In genomic region chr7:67613795-67614463, GRCm38 (mm10) we compare ENCODE assay signal across 9 mouse cellular contexts. TPM values are rescaled to one million over a fixed set of nuclear protein-coding genes. Genes with fewer than 3 reads are reported as not detected.
DNase-seq lines count a peak whose midpoint lies in the region; ATAC-seq and TF ChIP-seq lines count a peak whose summit lies in the region.
"Had no signal": no experiment of that assay in that cellular context is flagged by ENCODE, and none has a peak within 500 bp of the region (broad histone marks: within the 10 kb centered on the region; RNA-seq: fewer than 3 reads in every experiment).

No protein-coding gene starts in this region.

- ATAC-seq in forebrain, embryonic 11.5 days (replicated peaks; ENCODE audit: low FRiP score) = peak; percentile 64
- no peak for ATAC-seq in forebrain, postnatal 0 days
- ATAC-seq in neural tube, embryonic 13.5 days (ENCODE audit: low read depth) = no peak
- no peak for ATAC-seq in neural tube, embryonic 15.5 days (ENCODE audit: low FRiP score)
- ATAC-seq in hindbrain, embryonic 14.5 days (ENCODE audit: low FRiP score) = no peak; the same call in 1 of the 2 replicates
- ATAC-seq in frontal cortex, adult (ENCODE audit: low TSS enrichment) = no peak

- no peak overlapping the region for H3K27ac ChIP-seq in forebrain, embryonic 11.5 days (ENCODE audit: low read depth, low read length)
- no peak overlapping the region for H3K27ac ChIP-seq in forebrain, postnatal 0 days (ENCODE audit: low read depth, low read length)
- H3K27ac ChIP-seq in neural tube, embryonic 13.5 days (replicated peaks) = peak overlapping the region; percentile 52; the same call in 1 of the 2 replicates
- no peak overlapping the region; the same call in 1 of the 2 replicates for H3K27ac ChIP-seq in neural tube, embryonic 15.5 days (replicated peaks)
- peak overlapping the region; percentile 38; the same call in 1 of the 2 replicates for H3K27ac ChIP-seq in hindbrain, embryonic 14.5 days

- no peaks in the 10 kb centered on the region for H3K27me3 ChIP-seq in forebrain, embryonic 11.5 days (ENCODE audit: control insufficient read depth, insufficient read depth, low read length)
- no peaks in the 10 kb centered on the region for H3K27me3 ChIP-seq in forebrain, postnatal 0 days (ENCODE audit: insufficient read depth, low read length)
- no peaks in the 10 kb centered on the region for H3K27me3 ChIP-seq in neural tube, embryonic 13.5 days
- no peaks in the 10 kb centered on the region for H3K27me3 ChIP-seq in neural tube, embryonic 15.5 days (replicated peaks)
- H3K27me3 ChIP-seq in hindbrain, embryonic 14.5 days (ENCODE audit: control insufficient read depth, insufficient read depth, low read length) = no peaks in the 10 kb centered on the region

- TF ChIP-seq CTCF in forebrain, postnatal 0 days (IDR thresholded peaks at IDR 0.05; ENCODE audit: low read depth) = no peak

- WGBS in forebrain, embryonic 11.5 days = 47% methylated on average over 10 of the region's 10 CpGs
- 31% methylated on average over 10 of the region's 10 CpGs for WGBS in forebrain, postnatal 0 days
- 51% methylated on average over 10 of the region's 10 CpGs for WGBS in neural tube, embryonic 13.5 days
- 53% methylated on average over 10 of the region's 10 CpGs for whole genome bisulfite sequencing in neural tube, embryonic 15.5 days
- WGBS in hindbrain, embryonic 14.5 days = 43% methylated on average over 10 of the region's 10 CpGs

- peak; percentile 76 for DNase-seq in forebrain, embryonic 11.5 days (ENCODE audit: low spot score)
- no peak for DNase-seq in forebrain, postnatal 0 days
- DNase-seq in hindbrain, embryonic 14.5 days (ENCODE audit: low spot score) = no peak
- DNase-seq in left cerebral cortex, postnatal 36 days (ENCODE audit: low spot score in 2 of 2) = no peak
- no peak for DNase-seq in frontal cortex, postnatal 10 days (ENCODE audit: low spot score in 2 of 2)
- DNase-seq: B cell, adult 2 months had no signal

- H3K9me3 ChIP-seq in forebrain, embryonic 11.5 days (ENCODE audit: control insufficient read depth, low read length) = no peaks in the 10 kb centered on the region
- no peaks in the 10 kb centered on the region for H3K9me3 ChIP-seq in forebrain, postnatal 0 days (ENCODE audit: low read length)
- H3K9me3 ChIP-seq in neural tube, embryonic 13.5 days = no peaks in the 10 kb centered on the region
- no peaks in the 10 kb centered on the region for H3K9me3 ChIP-seq in neural tube, embryonic 15.5 days (replicated peaks)
- no peaks in the 10 kb centered on the region for H3K9me3 ChIP-seq in hindbrain, embryonic 14.5 days (ENCODE audit: control insufficient read depth, low read length)

- H3K4me1 ChIP-seq in forebrain, embryonic 11.5 days (replicated peaks; ENCODE audit: control insufficient read depth, insufficient read depth, low read length) = no peaks in the 10 kb centered on the region
- H3K4me1 ChIP-seq in forebrain, postnatal 0 days (ENCODE audit: insufficient read depth) = no peaks in the 10 kb centered on the region
- peaks cover 18% of the 10 kb centered on the region; the same call in 1 of the 2 replicates for H3K4me1 ChIP-seq in neural tube, embryonic 13.5 days (replicated peaks)
- peaks cover 15% of the 10 kb centered on the region for H3K4me1 ChIP-seq in neural tube, embryonic 15.5 days
- peaks cover 5% of the 10 kb centered on the region; the same call in 1 of the 2 replicates for H3K4me1 ChIP-seq in hindbrain, embryonic 14.5 days (replicated peaks; ENCODE audit: control insufficient read depth, insufficient read depth, low read length)

- no peak overlapping the region for H3K9ac ChIP-seq in forebrain, embryonic 11.5 days (ENCODE audit: low read length)
- no peak overlapping the region for H3K9ac ChIP-seq in forebrain, postnatal 0 days
- H3K9ac ChIP-seq in neural tube, embryonic 13.5 days = no peak overlapping the region
- no peak overlapping the region for H3K9ac ChIP-seq in neural tube, embryonic 15.5 days (replicated peaks)
- no peak overlapping the region for H3K9ac ChIP-seq in hindbrain, embryonic 14.5 days

- no peak overlapping the region for H3K4me3 ChIP-seq in forebrain, embryonic 11.5 days (ENCODE audit: low read depth, low read length)
- no peak overlapping the region for H3K4me3 ChIP-seq in forebrain, postnatal 0 days (ENCODE audit: low read depth, low read length)
- no peak overlapping the region for H3K4me3 ChIP-seq in neural tube, embryonic 13.5 days
- no peak overlapping the region for H3K4me3 ChIP-seq in neural tube, embryonic 15.5 days (replicated peaks)
- H3K4me3 ChIP-seq in hindbrain, embryonic 14.5 days (replicated peaks; ENCODE audit: low read length) = no peak overlapping the region

- intact Hi-C loops in left cerebral cortex, postnatal 36 days (cut with DNase I) = no loop called here

- H3K36me3 ChIP-seq in forebrain, embryonic 11.5 days (ENCODE audit: control insufficient read depth, insufficient read depth, low read length) = no peaks in the 10 kb centered on the region
- H3K36me3 ChIP-seq in forebrain, postnatal 0 days (ENCODE audit: insufficient read depth) = no peaks in the 10 kb centered on the region
- no peaks in the 10 kb centered on the region; the same call in 1 of the 2 replicates for H3K36me3 ChIP-seq in neural tube, embryonic 13.5 days
- no peaks in the 10 kb centered on the region for H3K36me3 ChIP-seq in neural tube, embryonic 15.5 days
- peaks cover 13% of the 10 kb centered on the region for H3K36me3 ChIP-seq in hindbrain, embryonic 14.5 days (replicated peaks; ENCODE audit: control insufficient read depth, insufficient read depth)

- no peak overlapping the region for H3K4me2 ChIP-seq in forebrain, embryonic 11.5 days (ENCODE audit: low read depth, low read length, severe bottlenecking)
- no peak overlapping the region for H3K4me2 ChIP-seq in forebrain, postnatal 0 days (ENCODE audit: low read depth)
- no peak overlapping the region for H3K4me2 ChIP-seq in neural tube, embryonic 13.5 days
- H3K4me2 ChIP-seq in neural tube, embryonic 15.5 days = no peak overlapping the region
- H3K4me2 ChIP-seq in hindbrain, embryonic 14.5 days (replicated peaks) = no peak overlapping the region

RNA-seq across cellular contexts. Expression of gene Lrrc28, which starts 31.1 kb away (rescaled TPM):
- 25.2 and 26.5 TPM in 2 replicates for polyA plus RNA-seq in forebrain, embryonic 11.5 days (2014; fragmentation: Nextera tagmentation; extraction: Ambion mirVana)
- 45.2 and 70.4 TPM in 2 replicates for total RNA-seq in forebrain, postnatal 0 days (2014; rRNA removed)
- 31.3 and 32.2 TPM in 2 replicates for polyA plus RNA-seq in forebrain, postnatal 0 days (2015; fragmentation: Nextera tagmentation; extraction: Ambion mirVana)
- 30.6 and 35.3 TPM in 2 replicates for polyA plus RNA-seq in neural tube, embryonic 13.5 days (2015; fragmentation: Nextera tagmentation; extraction: Ambion mirVana)
- 20.7 and 24.0 TPM in 2 replicates for polyA plus RNA-seq in neural tube, embryonic 15.5 days (2015; fragmentation: Nextera tagmentation; extraction: Ambion mirVana)
- polyA plus RNA-seq in hindbrain, embryonic 14.5 days (2014; fragmentation: Nextera tagmentation; extraction: Ambion mirVana) = 27.4 and 28.4 TPM in 2 replicates
- 10 to 100 TPM; 30.5 to 36.8 TPM for total RNA-seq in left cerebral cortex, postnatal 36 days (2021)

RNA-seq across cellular contexts. Expression of gene Ttc23, which starts 33.3 kb away (rescaled TPM):
- polyA plus RNA-seq in forebrain, embryonic 11.5 days (2014; fragmentation: Nextera tagmentation; extraction: Ambion mirVana) = 34.4 and 37.9 TPM in 2 replicates
- 8.6 and 11.0 TPM in 2 replicates for total RNA-seq in forebrain, postnatal 0 days (2014; rRNA removed)
- polyA plus RNA-seq in forebrain, postnatal 0 days (2015; fragmentation: Nextera tagmentation; extraction: Ambion mirVana) = 5.0 and 6.0 TPM in 2 replicates
- 11.7 and 11.9 TPM in 2 replicates for polyA plus RNA-seq in neural tube, embryonic 13.5 days (2015; fragmentation: Nextera tagmentation; extraction: Ambion mirVana)
- 6.1 and 11.1 TPM in 2 replicates for polyA plus RNA-seq in neural tube, embryonic 15.5 days (2015; fragmentation: Nextera tagmentation; extraction: Ambion mirVana)
- 7.8 and 9.0 TPM in 2 replicates for polyA plus RNA-seq in hindbrain, embryonic 14.5 days (2014; fragmentation: Nextera tagmentation; extraction: Ambion mirVana)
- total RNA-seq in left cerebral cortex, postnatal 36 days (2021) = 1 to 10 TPM; 5.8 to 7.0 TPM

Comparison
In these comparisons a context has a peak if more than half of its experiments do, and no peak if none do; other contexts are left out.
1. H3K27ac ChIP-seq: peak in neural tube, embryonic 13.5 days (single experiment) and hindbrain, embryonic 14.5 days (single experiment); none in forebrain, embryonic 11.5 days (single experiment), forebrain, postnatal 0 days (single experiment) and neural tube, embryonic 15.5 days (single experiment).